Mouse (Mus musculus) thymus, postnatal 14 days (tissue): ENCODE measurements around the gene Bend3.

Source experiments
- DNase-seq: peaks from one replicate; pipeline ENCODE4 v3.0.0; 2021

The Bend3 gene

DNA sequence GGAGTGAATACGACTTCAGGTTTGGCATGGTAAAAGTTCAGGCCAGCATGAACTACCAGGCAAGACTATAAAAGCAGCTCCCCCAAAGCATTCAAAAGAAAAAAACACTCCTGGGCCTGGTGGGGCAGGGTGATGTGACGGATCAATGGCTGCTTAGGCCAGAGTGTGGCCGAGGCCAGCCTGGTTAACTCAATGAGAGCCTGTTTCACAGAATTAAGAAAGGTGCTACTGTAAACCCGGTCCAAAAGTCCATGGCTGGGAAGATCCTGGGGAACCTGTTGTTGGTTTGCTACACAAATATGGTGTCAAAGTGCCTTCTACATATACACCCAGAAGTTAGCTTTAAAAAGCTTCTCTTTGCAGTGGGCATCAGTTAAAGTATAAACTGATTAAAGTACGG, 60.2 kb downstream of the Bend3 start:
- DNase-seq, result no peak

DNA sequence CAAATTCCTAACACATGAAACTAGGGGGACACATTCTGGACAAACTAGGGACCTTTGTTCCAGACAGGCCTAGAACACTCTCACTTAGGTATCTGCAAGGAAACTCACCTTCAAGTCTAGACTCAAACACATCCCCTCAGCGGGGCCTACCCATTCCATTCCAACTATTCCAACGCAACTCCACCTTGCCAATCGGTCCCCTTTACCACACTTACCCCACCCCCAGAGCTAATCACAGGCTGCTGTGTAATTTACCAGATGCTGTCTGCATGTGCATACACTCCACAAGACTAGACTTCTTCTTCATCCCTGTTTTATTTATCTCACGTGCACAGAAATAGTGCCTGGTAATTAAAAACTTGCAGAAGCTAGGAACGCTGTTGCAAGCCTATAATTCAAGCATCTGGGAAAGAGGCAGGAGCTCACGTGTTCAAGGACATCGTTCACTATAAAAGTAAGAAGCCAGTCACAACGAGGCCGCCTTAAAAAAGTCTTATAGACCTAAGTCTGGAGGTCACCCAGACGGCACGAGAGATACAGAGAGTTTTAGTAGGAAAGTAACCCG, 61.2 kb downstream of the Bend3 start:
- DNase-seq, result peak; percentile 10

DNA sequence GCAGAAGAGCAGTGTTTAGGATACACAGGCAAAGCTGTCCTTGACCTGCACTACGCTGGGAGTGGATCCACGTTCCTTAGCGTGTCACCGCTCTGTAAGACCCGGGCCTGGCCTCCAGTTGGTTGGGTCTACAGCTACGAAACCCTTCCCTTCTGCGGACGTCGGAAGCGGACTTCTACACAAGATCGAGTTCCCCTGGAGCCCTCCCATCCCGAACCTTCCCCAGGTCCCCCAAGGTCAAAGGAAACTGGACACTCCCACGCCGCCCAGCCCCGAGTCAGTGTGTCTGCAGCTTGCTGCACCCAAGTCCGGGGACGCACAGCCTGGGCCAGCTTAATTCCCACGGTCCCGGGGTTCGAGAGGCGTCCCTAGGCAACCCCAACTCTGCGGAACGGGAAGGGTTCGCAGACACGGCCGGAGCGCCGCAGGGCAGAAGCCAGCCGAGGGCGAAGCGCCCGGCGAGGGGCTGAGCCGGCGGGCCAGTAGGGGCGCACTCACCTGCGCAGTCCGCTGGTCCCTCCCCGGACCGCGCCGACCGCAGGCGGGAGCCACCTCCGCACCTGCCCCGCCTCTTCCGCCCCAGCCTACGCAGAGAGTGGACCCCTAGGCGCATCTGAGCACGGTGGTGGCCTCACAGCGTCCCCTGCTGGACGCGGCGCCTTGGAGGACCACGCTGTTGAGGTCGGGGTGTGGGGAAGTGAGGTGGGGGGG, 62.0 kb downstream of the Bend3 start, which contains the start of gene 1700021F05Rik:
Gene 1700021F05Rik (minus strand): TSS at position 553 of the 711 bp plus-strand sequence.
- peak; percentile 98 for DNase-seq

DNA sequence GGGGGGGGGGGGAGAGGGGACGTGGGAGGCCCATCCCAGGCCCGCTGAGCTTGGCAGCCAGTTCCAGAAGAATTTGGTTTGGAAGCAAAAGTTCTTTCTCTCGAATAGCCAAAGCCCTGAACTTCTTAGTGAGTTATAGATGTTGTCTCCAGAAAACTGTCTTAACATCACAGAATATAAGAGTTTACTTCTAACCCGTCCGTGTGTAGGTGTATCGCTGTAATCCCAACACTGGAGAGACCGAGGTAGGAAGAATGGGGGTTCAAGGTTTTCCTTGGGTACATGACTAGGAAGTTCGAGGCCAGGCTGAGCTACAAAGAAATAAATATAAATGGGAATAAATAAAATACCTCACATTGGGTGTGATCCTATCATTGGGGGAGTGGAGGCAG, 62.5 kb downstream of the Bend3 start:
- no peak for DNase-seq

DNA sequence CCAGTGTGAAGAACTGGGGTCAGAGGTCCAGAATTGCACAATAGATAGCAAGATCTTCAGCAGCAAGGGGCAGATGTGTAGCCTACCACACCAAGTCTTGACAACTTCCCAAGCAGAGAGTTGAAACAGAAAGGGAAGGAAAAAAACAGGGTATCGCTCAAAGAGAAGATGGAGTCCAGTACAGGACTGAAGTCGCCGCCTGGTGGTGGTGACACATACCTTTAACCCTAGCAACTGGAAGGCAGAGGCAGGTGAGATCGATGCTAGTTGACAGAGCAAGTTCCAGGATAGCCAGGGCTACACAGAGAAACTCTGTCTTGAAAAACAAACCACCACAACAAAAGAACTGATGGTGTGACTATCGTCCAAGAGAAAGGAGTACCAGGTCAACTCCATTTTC, 70.8 kb downstream of the Bend3 start:
- peak; percentile 13 for DNase-seq

DNA sequence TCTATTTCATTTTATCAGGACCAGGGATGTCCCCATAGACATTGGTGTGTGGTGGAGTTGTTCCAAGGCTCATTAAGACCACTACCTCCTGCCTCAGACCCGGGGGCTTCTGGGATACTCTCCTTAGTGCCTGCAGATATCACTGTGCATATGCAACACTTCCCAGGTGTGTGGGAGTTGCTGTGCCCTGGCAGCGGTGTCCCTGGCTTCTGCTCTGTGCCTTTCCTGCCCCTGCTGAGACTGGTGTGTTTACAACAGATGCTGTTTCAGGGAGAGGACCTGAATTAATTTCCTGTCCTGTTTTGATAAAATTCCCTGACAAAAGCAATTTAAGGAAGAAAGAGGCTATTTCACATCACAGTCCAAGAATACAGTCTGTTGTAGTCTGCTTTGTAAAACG, 72.3 kb downstream of the Bend3 start:
- DNase-seq, result no peak

DNA sequence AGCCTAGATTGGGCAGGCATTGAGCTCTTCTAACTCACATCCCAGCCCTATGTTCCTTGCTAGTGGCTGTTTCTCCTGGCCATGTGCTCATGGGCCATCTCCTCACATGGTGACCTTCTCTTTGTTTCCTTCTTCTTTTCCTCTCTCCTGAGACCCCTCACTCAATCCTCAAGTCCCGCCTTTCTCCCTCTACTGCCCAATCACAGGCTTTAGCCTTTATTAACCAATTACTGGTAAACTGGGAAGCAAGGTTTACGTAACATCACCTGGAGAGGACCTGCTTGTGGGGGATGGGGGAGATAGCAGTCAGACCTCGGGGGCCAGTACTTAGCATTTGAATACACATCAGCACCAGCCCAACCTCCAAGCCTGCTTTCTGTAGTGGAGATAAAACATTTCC, 72.8 kb downstream of the Bend3 start:
- DNase-seq, result no peak

DNA sequence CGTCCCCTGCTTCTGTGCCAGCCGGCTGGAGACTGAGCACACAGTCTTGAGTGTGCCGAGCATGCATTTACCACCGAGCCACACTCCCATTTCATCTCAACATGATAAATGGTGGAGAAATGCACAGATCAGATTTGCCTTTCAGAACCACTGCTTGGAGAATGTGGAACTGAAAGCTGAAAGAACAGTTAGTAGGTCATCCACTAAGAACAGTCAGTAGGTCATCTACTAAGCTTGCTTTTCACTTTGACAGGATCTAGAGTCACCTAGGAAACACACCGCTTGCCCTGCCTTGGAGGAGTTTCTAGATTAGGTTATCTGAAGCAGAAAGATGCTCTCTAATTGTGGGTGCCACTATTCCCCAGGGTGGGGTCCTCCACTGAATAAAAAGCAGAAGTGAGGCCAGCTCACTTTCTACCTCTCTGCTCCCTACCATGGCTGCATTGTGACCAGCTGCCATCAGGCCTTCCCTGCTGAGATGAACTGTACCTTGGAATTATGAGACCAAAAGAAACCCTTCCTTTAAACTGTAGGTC, 79.1 kb downstream of the Bend3 start:
- DNase-seq, result no peak

DNA sequence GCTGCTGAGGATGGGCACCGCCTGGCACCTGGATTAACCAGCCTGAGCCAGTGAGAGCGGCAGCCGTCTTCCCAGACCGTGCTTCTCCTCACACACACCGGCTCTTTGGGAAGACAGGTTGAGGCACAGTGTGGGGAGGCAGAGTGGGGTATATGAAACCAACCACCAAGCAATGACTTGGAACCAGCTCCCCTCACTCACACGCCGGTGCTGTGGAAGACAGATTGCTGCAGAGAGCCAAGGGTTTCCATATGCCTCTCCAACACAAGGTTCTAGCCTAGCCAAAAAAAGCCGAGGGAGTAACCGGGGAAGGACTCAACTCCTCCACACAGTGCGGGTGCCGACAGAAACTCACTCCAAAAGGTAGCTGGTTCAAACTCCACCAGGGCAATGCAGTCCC, 80.7 kb downstream of the Bend3 start:
- DNase-seq, result no peak

DNA sequence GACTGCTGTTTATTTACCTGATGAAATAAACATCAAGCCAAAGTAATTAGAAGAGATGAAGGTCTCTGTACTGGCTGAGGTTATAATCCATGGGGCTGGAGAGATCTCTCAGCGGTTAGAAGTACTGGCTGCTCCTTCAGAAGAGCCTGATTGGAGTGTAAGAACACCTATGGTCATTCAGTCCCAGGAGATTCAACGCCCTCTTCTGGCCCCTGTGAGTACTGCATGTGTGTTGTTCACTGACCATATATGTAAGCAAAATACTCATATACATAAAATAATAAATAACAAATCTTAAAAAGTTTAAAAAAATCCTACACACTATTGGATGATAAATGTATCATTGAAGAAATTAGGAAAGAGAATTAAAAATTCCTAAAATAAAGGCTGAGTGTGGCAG, 82.1 kb downstream of the Bend3 start:
- no peak for DNase-seq

DNA sequence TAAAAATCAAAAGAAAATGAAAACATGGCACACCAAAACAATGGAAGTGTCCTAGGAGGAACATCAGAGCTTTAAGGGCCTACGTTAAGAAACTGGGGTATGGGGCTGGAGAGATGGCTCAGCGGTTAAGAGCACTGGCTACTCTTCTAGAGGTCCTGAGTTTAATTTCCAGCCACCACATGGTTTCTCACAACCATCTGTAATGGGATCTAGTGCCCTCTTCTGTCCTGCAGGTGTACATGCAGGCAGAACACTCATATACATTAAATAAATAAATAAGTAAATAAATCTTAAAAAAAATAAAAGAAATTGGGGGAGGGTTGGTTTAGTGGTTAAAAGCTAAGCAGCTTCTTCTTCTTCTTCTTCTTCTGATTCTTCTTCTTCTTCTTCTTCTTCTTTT, 82.7 kb downstream of the Bend3 start:
- no peak for DNase-seq
